Mouse (Mus musculus): ENCODE measurements around the gene Atpaf1.

Gene Atpaf1

DNA sequence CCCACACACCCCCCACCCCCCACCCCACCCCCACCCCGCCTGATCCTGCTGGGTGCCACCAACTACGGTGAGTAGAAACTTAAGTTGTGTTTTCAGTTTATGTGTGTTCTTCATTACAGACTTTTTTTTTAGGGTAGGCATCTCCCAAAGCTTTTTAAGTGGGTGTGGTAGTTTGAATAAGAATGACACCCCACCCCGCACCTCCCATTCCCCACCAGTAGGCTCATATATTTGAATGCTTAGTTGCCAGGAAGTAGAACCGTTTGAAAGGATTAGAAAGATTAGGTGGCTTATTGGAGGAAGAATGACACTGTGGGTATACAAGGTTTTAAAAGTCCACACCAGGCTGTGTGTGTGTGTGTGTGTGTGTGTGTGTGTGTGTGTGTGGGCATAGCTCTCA lies 27.7 kb downstream of the Atpaf1 start:
- DNase-seq (ENCODE audit: low spot score), result no peak

DNA sequence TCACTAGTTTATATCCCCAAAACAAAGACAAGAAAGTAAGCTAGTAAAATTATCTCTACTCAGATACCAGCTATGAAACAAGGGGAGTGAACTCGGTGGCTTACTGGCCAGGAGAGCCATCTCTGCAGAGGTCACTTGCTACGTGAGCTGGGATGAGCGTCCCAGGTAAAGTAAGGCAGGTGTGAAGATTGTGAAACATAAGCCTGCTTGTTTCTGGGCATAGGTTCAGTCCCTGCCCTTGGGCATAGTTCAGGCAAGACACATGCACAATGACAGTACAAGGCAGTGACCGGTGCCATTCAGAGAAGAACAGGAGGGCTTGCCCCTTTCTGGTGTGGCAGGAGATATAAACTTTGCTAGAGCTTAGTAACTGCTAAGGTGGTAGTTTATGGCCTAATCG lies 31.0 kb downstream of the Atpaf1 start:
- no peak for DNase-seq (ENCODE audit: low spot score)

DNA sequence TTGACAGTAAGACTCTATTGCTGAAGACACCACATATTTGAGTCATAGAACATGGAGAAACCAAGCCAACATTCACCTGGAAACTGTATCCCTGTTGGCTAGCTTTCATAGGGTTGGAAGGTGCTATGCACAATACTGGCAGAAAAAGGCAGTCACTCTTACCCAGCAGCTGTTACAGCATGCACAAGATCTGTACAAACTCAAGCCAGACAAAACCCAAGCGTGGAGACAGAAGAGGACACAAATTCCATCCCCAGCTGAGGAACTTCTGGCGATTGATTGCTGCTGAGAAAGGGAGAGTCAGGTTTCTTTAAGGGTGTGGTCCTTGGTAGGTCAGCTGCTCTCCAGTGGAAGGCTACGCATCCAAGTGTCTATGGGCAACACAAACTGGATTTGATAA lies 35.6 kb downstream of the Atpaf1 start:
- no peak for DNase-seq (ENCODE audit: low spot score)

DNA sequence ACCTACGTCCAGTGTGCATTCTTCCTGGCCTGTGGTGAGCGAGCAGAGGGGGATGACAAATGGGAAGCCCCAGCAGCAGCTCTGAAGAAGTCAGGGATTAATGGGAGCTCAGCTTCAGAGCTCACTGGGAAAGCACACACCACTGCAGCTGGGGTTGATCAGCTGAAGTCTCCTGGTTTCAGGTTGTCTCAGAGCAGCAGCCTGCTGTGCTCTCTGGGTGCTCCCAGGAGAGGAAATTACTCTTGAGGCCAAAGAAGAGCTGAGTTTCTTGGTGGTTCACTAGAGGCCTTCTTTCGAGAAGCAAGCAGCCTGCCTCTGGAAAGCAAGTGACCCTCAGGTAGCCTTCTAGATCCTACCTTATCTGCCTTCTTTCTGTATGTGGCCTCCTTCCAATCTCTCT lies 36.3 kb downstream of the Atpaf1 start:
- DNase-seq (ENCODE audit: low spot score), result no peak

DNA sequence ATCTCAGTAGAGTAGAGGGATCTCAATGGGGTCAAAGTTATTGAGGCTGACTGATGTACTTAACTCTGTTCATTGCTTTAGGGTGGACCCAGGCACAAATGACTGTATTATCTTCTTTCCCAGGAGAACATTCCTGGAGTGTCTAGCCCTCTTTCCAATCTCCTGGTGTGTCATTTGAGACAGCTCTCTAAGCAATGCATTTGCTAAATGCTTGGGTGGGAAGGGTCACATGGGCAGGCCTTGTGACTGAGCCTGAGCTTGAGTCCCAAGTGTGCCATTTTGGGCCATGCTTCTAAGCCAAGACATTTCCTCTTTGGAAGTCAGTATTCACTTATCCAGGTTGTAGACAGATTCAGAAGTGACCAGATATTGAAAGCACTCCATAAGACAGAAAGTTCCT lies 36.8 kb downstream of the Atpaf1 start:
- DNase-seq (ENCODE audit: low spot score), result no peak

DNA sequence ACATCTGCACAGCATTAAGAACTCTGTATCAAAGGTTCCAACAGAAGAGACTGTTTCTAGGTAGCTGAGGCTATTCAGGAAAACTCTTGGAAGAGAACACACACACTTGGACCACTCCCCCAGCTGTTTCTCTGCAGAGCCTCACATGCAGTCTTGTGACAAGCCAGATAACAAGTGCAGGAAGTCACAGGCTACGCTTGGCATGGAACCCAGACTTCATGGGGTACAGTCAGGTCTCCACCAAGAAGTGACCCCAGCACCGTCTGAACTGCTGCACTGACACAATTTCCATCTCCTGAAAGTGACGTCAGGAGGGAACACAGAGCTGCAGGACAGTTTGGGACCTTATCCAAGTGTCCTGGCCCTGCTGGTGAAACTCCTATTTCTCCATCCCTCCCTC lies 37.3 kb downstream of the Atpaf1 start:
- DNase-seq (ENCODE audit: low spot score), result no peak

DNA sequence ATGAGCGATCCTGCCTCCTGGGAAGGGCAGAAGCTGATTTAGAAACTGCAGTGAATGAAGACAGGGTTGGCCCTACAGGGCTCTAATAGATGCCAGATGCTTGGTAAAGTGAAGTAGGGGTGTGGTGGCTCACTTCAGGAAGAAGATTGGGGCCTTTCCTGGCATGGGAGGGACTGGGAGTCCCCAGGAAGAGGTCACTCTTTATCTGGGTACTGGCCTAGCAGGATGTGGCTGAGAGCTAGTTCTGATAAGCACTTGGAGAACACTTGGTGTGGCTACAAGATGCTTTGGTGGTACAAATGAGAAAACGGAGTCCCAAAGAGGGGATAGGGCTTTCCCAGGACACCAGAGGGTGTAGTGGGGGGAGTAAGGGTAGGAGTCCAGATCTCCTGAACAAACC lies 39.6 kb downstream of the Atpaf1 start:
- no peak for DNase-seq (ENCODE audit: low spot score)

DNA sequence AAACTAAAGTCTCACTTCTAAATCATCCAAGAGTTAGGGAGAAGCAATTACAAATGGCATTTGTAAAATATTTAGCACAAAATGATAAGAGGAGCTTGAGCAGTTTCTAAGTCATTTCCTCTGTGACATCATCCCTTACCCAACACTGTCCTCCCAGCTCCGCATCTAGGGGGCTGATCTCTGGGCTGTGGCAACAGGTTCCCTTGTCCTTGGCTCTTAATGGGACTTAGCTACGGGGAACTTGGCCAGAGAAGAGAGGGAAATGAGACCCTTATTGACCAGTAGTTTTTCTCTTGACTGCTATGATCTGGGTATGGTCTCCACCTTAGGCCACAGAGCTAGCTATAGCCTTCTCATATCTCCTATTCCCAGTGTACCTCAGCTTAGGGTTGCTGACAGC lies 40.7 kb downstream of the Atpaf1 start:
- DNase-seq (ENCODE audit: low spot score), result no peak

DNA sequence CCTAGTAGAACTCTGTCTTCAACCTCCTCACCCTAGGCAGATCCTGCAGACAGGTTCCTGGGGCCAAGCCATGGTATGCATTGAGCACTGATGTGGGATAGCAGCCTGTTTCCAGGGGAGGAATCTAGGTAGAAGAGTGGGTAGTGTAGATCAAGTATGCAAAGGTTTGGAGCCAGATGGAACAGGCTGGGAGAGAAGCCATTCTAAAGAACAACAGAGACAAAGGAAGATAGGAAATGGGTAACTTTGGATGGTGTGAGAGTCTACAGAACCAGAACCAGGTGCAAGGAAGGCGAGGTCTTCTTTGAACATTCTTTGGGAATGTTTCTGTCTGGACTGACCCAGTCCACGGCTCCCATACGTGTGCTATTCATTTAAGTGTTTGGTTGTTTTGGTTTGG lies 42.5 kb downstream of the Atpaf1 start:
- DNase-seq (ENCODE audit: low spot score), result no peak

DNA sequence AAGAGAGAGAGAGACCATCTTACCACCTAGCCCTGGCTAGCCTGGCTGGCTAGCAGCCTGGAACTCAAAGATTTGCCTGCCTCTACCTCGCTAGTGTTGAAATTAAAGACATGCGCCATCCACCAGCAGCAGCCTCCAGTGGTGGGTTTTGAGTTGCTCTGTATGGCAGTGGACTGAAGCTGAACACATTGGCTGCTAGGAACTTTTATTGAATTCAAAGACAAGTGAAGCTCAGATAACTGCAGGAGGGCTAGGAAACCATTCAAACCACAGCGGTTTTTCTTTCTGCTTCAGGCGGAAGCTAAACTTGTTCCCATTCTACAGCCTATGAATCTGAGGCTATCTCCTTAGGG lies 42.9 kb downstream of the Atpaf1 start:
- no peak for DNase-seq (ENCODE audit: low spot score)

DNA sequence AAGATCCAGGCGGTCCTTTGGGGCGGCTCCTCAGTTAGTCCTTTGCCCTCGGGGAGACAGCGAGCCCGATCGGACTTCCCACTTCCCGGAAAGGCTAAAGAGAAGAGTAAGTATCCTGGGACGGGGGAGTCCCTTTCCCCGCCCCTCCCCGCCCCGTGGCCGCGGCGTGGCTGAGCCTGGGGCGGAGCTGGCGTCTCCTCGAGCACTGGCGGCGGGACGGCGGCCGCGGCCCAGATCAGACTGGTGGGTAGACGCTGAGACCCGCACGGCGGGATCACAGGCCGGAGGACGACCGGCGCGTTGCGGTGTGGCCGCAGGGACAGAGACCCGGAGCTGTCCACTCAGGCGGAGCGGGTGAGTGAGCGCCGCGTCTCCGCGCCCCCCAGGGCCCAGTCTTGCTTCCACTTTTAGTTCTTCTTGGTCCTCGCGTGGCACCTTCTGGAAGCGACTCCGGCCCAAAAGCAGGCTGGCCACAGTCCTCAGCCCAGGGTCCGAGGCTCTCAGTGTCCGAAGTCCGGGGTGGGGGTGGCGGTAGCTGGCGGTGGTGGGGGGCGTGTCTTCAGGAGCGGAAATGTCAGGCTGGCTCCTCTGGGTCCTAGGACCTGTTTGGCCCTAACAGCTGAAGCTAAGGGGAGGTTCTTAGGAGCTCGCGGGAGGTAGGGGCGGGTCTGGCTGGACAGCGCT lies 43.4 kb downstream of the Atpaf1 start, which contains the start of gene Mob3c:
Mob3c (plus strand) TSS at position 205 of the 684 bp plus-strand sequence.
- DNase-seq (ENCODE audit: low spot score), result peak; percentile 20

DNA sequence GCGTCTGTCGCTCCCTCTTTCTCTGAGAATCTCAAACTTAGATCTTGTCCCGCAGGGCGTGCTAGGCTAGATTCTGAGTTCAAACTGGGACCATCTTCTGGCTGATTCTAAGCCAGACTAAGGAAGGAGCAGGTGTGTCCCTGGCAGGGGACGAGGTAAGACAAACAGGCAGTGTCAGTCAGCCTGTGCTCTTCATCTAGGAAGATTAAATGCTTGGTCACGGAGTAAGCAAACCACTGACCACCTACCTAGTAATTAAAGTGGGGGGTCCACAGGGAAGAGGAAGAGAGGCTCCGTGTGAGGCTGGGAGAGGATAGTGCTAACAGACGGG lies 43.9 kb downstream of the Atpaf1 start:
- DNase-seq (ENCODE audit: low spot score), result no peak

DNA sequence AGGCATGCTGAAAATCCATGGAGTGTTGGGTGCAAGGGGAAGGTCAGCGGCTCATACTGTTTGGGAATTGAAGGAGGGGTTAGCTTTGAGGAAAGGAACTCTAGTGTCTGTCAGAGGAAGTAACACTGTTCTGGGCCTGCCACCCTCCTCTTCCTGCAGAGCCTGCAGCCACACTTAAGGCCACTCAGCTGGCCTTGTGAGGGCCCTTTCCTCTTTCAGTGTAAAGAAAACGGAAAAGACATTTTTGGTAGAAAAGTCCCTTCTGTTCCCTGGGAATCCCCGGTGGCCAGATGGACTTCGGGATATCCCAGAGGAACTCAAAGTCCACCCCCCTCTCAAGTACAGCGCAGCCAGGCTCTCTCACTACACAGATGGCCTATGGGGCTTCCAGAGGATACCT lies 45.9 kb downstream of the Atpaf1 start:
- DNase-seq (ENCODE audit: low spot score), result no peak

DNA sequence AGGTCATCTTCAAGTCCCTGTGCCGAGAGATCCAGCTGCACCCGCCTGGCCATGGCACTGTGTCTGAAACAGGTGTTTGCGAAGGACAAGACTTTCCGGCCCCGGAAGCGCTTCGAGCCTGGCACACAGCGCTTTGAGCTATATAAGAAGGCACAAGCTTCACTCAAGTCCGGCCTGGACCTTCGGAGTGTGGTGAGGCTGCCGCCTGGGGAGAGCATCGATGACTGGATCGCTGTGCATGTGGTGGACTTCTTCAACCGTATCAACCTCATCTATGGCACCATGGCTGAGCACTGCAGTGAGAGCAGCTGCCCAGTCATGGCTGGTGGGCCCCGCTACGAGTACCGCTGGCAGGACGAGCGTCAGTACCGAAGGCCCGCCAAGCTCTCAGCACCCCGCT lies 46.6 kb downstream of the Atpaf1 start:
- DNase-seq (ENCODE audit: low spot score), result no peak

DNA sequence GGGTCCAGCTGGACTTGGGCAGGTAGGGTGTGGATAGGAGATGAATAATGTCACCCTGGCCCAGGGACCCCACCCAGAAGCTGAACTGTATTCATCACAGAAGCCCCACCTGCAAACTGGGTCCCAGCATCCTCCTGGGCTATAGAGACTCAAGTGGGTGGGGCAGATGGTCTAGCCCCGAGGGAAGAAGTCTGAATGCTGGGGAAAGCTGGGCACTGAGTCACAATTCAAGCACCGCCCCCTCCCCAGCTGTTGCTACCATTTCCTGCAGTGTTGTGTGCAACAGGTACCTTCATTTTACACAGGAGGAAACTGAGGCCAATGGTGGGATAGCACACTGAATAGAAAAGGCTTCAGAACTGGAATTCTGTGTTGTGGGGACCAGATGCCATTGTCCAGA lies 47.4 kb downstream of the Atpaf1 start:
- DNase-seq (ENCODE audit: low spot score), result no peak

DNA sequence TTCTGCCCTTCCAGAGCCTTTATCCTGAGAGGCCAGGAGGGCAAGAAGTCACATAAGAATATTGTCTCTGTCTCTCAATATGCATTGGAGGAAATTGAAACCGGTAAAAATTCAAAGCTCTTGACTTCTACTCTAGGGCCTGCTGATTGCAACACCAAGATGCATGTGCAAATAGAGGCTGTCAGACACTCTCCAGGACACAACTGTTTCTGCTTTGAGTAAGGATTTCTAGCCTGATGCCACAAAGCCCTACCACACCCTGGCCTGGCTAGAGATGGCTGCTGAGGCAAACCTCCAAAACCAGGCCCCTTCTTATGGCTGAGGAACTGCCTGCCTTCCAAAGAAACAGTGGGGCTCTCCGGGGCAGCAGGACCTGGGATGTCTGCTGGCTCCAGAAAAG lies 51.0 kb downstream of the Atpaf1 start:
- DNase-seq (ENCODE audit: low spot score), result no peak

DNA sequence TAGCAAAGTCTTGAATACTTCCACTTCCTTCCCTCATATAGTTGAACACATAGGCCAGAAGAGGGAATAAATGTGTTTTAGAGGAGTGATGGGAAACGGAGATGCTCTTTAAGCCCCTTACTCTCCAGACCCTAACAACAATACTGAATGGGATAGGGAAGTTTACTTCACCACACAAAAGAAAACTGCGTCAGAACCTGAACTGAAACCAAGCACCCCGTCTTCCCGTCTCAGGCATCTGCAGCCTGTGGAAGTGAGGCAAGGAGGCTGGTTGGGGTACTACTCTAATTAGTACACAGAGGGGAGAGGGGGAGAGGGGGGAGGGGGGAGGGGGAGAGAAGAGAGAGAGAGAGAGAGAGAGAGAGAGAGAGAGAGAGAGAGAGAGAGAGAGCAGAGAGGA lies 53.6 kb downstream of the Atpaf1 start:
- DNase-seq (ENCODE audit: low spot score), result no peak

DNA sequence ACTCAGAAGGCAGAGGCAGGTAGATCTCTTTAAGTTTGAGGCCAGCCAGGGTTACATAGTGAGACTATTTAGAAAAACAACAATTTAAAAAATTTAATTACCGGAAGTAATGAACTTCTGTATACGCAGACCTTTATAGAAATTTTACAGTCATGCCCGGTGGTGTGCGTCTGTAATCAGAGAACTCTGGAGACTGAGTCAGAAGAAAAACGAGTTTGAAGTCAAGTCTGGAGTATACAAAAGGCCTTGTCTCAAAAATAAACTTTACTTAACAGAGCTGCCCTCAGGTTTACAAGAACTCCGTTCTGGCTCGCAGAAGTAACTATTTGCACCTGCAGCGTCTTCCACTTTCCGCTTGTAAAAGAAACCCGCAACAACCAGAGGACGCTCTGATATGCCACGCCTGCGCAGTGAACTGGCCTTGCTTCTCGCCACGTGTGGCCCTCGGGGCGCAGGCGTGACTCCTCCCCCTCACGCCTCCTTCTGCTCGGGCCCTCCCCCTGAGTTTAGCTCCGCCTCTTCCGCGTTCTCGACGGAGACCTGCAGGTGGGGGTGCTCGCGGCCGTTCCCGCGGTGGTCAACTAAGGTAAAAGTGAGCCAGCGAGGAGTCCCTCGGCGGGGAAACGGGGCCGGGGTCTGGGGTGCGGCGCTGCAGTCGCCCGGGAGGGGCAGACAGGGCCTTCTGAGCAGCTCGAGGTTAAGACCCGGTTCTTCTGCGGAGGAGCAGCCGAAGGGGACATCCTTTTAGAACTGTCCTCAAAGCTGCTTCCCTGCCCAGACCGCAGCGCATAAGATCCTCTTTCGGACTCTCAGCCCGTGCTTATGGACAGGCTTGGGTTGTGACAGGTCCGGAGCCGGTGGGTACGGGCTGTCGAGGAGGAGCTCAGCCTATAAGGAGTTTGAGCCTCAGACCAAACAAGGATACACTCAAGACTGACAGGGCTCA lies 54.4 kb downstream of the Atpaf1 start, which contains the start of gene Mknk1:
Mknk1 (plus strand) TSS at position 503 of the 946 bp plus-strand sequence.
- peak; percentile 62 for DNase-seq (ENCODE audit: low spot score)

DNA sequence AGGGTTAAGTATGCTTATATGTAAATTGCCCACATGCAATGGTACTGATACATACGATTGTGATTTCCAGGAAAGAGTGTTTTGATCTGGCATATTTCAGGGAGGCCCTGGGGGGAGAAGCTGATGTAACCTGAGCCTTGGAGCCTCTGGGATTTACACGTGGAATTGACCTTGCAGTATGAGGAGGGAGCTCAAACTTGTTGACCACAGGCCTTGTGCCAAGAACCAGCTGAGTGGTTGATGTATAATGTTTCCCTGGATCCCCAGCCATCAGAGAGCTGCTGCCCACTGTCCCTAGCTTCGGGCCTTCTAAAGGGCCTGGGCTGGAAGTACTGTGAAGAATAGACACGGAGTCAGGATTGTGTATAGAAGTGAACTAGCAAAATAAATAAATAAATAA lies 55.3 kb downstream of the Atpaf1 start:
- no peak for DNase-seq (ENCODE audit: low spot score)

DNA sequence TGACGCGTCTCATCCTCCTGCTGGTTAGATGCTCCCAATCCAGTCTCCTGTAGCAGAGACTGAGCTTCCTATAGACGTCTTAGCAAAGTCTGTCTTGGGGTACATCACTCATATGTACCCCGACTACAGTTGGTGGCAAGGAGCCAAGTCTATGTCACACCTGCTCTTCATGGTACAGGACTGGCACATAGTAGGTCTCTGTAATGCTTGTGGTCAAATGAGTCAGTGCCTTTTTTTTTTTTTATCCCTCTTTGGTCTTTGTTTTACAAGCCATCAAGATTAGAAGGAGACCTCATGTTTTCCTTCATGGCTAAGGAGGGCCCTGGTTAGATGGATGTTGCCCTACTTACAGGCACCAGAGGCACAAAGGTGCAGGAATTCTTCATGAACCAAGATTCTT lies 56.2 kb downstream of the Atpaf1 start:
- no peak for DNase-seq (ENCODE audit: low spot score)

DNA sequence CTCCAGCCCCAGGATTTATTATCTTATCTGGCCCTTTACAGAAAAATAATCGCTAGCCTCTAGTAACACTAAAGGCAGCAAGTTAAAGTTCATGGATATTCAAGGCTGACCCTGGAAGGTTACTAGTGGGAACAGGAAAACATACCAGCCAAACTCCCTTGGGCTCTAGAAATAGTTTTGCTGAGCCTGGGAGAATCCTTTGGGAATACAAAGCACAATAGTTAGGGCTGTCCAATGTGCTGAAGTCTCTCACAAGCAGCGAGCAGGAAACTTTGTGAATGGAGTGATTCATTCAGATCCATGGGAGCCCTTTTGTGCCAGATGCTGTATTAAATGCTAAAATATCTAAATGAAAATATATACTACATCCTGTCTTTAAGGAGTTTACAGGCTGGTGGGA lies 62.0 kb downstream of the Atpaf1 start:
- DNase-seq (ENCODE audit: low spot score), result no peak

DNA sequence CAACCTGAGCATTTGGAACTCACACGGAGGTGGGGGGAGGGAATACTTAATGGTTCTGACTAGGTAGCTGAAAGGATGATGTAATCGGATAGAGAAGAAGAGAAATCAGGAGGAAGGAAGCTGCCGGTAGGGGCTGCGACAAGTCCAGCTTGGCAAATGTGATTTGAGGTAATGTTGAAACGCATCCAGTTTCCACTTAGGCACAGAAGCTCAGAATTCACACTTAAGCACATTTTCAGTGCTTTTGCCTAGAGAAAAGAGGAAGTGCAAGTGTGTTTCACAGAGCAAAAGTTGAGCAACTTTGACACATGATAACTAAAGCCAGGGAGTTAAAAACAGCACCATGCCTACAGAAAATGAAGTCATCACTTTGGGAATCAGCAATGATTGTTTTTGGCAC lies 62.8 kb downstream of the Atpaf1 start:
- no peak for DNase-seq (ENCODE audit: low spot score)

DNA sequence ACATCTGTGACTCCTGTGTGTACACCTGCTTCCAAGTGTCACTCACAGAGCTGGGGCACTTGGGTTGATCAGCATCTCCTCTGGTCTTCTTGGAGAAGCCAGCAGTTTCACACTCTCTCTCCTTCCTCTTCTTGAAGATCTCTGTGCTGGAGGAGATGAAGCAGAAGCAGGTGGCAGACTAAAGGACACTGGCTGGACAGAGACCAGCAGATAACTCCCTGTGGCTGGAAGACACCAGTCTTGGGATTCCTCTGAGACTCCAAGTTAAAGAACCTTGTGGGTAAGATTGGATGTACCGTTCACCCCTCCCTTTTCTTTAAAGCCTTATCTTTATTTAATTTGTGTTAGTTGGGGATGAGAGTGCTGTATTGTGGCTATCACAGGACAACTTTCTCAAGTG lies 63.5 kb downstream of the Atpaf1 start:
- DNase-seq (ENCODE audit: low spot score), result no peak
